Mouse (Mus musculus) liver, embryonic 13.5 days (tissue): ENCODE measurements around the gene Anapc11. TPM values are rescaled to one million over a fixed set of nuclear protein-coding genes. Genes with fewer than 3 reads are reported as not detected.

Experiments used
- ATAC-seq: fragments of 200-750 bp; cut with Nextera tagmentation; 2 replicates; pipeline ENCODE4 v1.8.0; 2017; ENCODE audit warnings: low read depth, mild to moderate bottlenecking, moderate number of reproducible peaks, moderate library complexity
- DNase-seq: peaks from one replicate; pipeline ENCODE4 v3.0.0; 2022
- H3K27ac ChIP-seq: fragments of 300-500 bp; sonication (generic); 2 replicates; pipeline ENCODE4 v1.5.1; 2015; ENCODE audit warnings: moderate library complexity, mild to moderate bottlenecking, inconsistent platforms
- H3K27me3 ChIP-seq: fragments of 300-500 bp; sonication (generic); 2 replicates; pipeline ENCODE4 v1.6.1; 2015; ENCODE audit warnings: mild to moderate bottlenecking, inconsistent platforms
- H3K36me3 ChIP-seq: fragments of 300-500 bp; sonication (generic); 2 replicates; pipeline ENCODE4 v1.6.1; 2015; ENCODE audit warnings: mild to moderate bottlenecking, inconsistent platforms
- H3K4me1 ChIP-seq: fragments of 300-500 bp; sonication (generic); replicated peaks from 2 replicates; pipeline ENCODE4 v1.6.1; 2015; ENCODE audit warnings: inconsistent platforms
- H3K4me2 ChIP-seq: fragments of 300-500 bp; sonication (generic); 2 replicates; pipeline ENCODE4 v1.6.1; 2015; ENCODE audit warnings: inconsistent platforms, mild to moderate bottlenecking, moderate library complexity
- H3K4me3 ChIP-seq: fragments of 300-500 bp; sonication (generic); replicated peaks from 2 replicates; pipeline ENCODE4 v1.5.1; 2015; ENCODE audit warnings: mild to moderate bottlenecking, inconsistent platforms
- H3K9ac ChIP-seq: fragments of 300-500 bp; sonication (generic); 2 replicates; pipeline ENCODE4 v1.6.1; 2015; ENCODE audit warnings: mild to moderate bottlenecking, inconsistent platforms
- H3K9me3 ChIP-seq: fragments of 300-500 bp; sonication (generic); replicated peaks from 2 replicates; pipeline ENCODE4 v1.6.1; 2016; ENCODE audit warnings: inconsistent platforms
- WGBS: fragments of 180-500 bp; shearing (Covaris S2); methylation state at CpG from one replicate; pipeline ENCODE4 v1.1.7; 2015; ENCODE audit not compliant: insufficient replicate concordance; 5-methylcytosine and 5-hydroxymethylcytosine counted together
- polyA plus RNA-seq: library from polyadenylated mRNA; unstranded; fragments of >200 nt; fragmentation: Nextera tagmentation; extraction: Ambion mirVana; gene quantifications from 2 replicates; pipeline ENCODE4 v1.2.1, GENCODE M21; 2015

The Anapc11 gene
- polyA plus RNA-seq, 1 experiment from 2014 or later: 102 TPM

GRCm38 (mm10) chr11:120576365-120576981, 21.7 kb upstream of the Anapc11 start:
- 82% methylated on average over 3 of the region's 3 CpGs for WGBS
- Histone ChIP-seq H3K9me3 (no peaks in the 10 kb centered on the region), H3K4me1 (peaks cover 78% of the 10 kb centered on the region), H3K27me3 (no peaks in the 10 kb centered on the region), H3K36me3 (peaks cover 32% of the 10 kb centered on the region), H3K4me3 (no peak overlapping the region), H3K9ac (peak overlapping the region; percentile 31; the same call in 1 of the 2 replicates), H3K4me2 (no peak overlapping the region), H3K27ac (peak overlapping the region; percentile 80)
- DNase-seq (no peak), ATAC-seq (no peak)

- Histone ChIP-seq H3K27me3 (no peaks in the 10 kb centered on the region), H3K27ac (peak overlapping the region; percentile 80), H3K9ac (0 out of 2 replicates have a peak overlapping the region, but pooled peaks have one; percentile 31), H3K36me3 (peaks cover 31% of the 10 kb centered on the region), H3K4me3 (no peak overlapping the region), H3K4me2 (no peak overlapping the region), H3K4me1 (peaks cover 76% of the 10 kb centered on the region), H3K9me3 (no peaks in the 10 kb centered on the region)
- WGBS: 72% methylated on average over 7 of the region's 7 CpGs
- DNase-seq (no peak), ATAC-seq (no peak)
Observed at GRCm38 (mm10) chr11:120577211-120578023, 20.8 kb upstream of the Anapc11 start.

GRCm38 (mm10) chr11:120578024-120578693, 20.1 kb upstream of the Anapc11 start:
- 86% methylated on average over 10 of the region's 10 CpGs for WGBS
- Histone ChIP-seq H3K27me3 (no peaks in the 10 kb centered on the region), H3K4me2 (no peak overlapping the region), H3K9ac (0 out of 2 replicates have a peak overlapping the region, but pooled peaks have one; percentile 26), H3K4me1 (peaks cover 78% of the 10 kb centered on the region), H3K36me3 (peaks cover 32% of the 10 kb centered on the region), H3K9me3 (no peaks in the 10 kb centered on the region), H3K27ac (peak overlapping the region; percentile 80), H3K4me3 (no peak overlapping the region)
- DNase-seq (no peak), ATAC-seq (no peak)

GRCm38 (mm10) chr11:120578694-120579243, 19.5 kb upstream of the Anapc11 start:
- no peaks in the 10 kb centered on the region for H3K27me3 ChIP-seq
- no peak for ATAC-seq
- H3K4me2 ChIP-seq: no peak overlapping the region
- peaks cover 36% of the 10 kb centered on the region for H3K36me3 ChIP-seq
- no peak for DNase-seq
- 0 out of 2 replicates have a peak overlapping the region, but pooled peaks have one; percentile 26 for H3K9ac ChIP-seq
- no peaks in the 10 kb centered on the region for H3K9me3 ChIP-seq
- 86% methylated on average over 11 of the region's 11 CpGs for WGBS
- peaks cover 78% of the 10 kb centered on the region for H3K4me1 ChIP-seq
- 0 out of 2 replicates have a peak overlapping the region, but pooled peaks have one; percentile 18 for H3K27ac ChIP-seq
- H3K4me3 ChIP-seq: no peak overlapping the region

DNA sequence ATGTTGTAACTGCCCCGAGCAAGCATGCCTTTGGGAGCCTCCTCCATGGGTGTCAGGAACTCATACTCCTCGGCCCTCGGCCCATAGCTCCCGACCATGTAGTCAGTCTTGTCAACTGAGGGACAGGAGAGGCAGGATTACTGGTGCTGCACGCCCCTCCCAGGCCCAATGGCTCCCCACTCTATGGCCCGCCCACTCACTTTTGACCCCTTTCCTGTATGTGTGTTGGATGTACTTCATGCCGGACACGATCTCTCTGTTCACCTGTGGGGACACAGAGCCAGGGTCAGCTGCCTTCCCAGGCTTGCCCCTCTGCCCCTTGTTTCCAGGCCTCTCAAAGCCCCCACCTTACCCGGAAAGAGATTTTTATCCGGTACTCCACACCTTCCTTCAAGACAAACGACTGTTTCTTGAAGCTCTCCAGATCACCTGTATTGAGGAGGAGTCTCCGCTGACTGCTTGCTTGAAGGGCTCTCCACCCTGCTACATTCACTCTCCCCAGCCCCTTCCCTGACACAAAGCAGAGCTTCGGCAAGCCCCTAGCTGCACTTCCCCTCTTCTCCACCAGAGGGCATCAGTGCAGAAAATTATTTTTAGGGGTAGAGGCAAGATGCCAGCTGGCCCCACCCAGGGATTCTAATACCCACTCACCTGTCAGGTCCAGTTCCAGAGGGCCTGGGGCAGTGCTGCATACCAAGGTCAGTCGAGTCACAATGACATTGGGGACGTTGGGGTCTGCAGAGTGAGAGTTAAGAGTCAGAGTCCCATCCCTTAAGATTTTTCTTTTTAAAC, 18.7 kb upstream of the Anapc11 start:
- H3K27ac ChIP-seq: peak overlapping the region; percentile 83

DNA sequence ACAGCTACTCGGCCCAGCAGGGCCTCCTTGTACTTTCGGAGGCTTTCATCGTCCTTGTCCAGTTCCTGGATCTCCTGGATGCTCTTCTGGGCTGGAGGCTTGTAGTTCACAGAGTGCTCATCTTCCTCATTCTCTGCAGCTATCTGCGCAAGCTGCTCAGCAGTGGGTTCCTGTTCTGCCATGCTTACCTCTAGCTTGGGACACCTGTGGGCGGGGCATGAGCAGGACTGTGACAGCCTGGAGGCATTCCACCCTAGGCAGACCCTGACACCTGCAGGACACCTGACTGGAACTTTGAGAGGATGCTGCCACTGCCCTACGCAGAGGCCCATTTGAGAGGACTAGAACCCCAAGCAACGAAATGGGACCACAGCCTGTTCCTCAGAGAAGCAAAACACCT, 18.0 kb upstream of the Anapc11 start:
- Histone ChIP-seq H3K4me1 (peaks cover 65% of the 10 kb centered on the region), H3K27ac (peak overlapping the region; percentile 83), H3K9ac (peak overlapping the region; percentile 91), H3K36me3 (peaks cover 48% of the 10 kb centered on the region), H3K9me3 (no peaks in the 10 kb centered on the region), H3K4me3 (peak overlapping the region; percentile 87), H3K27me3 (no peaks in the 10 kb centered on the region), H3K4me2 (peak overlapping the region; percentile 90)
- 40% methylated on average over 7 of the region's 7 CpGs for WGBS
- DNase-seq (no peak), ATAC-seq (no peak)

More for the DNA sequence above, 18.7 kb upstream of the Anapc11 start:
- Histone ChIP-seq H3K36me3 (peaks cover 44% of the 10 kb centered on the region), H3K4me3 (peak overlapping the region; percentile 87), H3K27me3 (no peaks in the 10 kb centered on the region), H3K9me3 (no peaks in the 10 kb centered on the region), H3K9ac (peak overlapping the region; percentile 91), H3K4me2 (peak overlapping the region; percentile 90), H3K4me1 (peaks cover 72% of the 10 kb centered on the region)
- DNase-seq (peak; percentile 63), ATAC-seq (no peak)
- 56% methylated on average over 15 of the region's 15 CpGs for WGBS

DNA sequence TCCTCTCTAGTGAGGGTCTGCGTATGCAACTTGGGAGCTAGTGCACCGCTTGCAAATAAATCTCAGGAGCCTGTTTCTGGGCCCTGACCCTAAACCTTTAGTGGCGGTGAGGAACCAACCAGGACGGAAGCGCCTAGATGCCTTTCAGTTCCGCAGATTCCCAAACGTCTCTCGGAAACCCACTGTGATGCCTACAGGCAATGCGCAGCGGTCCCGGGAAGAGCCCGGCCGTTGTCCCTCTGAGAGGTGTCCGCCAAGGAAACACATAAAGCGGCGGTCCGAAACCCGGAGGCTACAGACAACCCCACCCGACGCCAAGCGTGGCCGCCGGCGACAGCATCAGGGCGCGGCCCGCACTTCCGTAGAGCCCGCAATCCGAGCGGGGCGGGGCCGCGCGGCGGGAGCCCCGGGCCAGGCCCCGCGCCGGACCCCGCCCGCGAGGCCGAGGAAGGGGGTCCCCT, 17.3 kb upstream of the Anapc11 start:
- Histone ChIP-seq H3K27me3 (no peaks in the 10 kb centered on the region), H3K4me3 (peak overlapping the region; percentile 87), H3K9ac (peak overlapping the region; percentile 91), H3K27ac (peak overlapping the region; percentile 83), H3K4me1 (peaks cover 60% of the 10 kb centered on the region), H3K4me2 (peak overlapping the region; percentile 90), H3K36me3 (peaks cover 56% of the 10 kb centered on the region), H3K9me3 (no peaks in the 10 kb centered on the region)
- WGBS: 0% methylated on average over 41 of the region's 44 CpGs
- DNase-seq: peak; percentile 44
- ATAC-seq: peak; percentile 64

GRCm38 (mm10) chr11:120581490-120582267, 16.5 kb upstream of the Anapc11 start, which contains the start of gene Arhgdia:
Gene Arhgdia (minus strand): TSS chr11:120581624.
- H3K36me3 ChIP-seq: peaks cover 63% of the 10 kb centered on the region
- ATAC-seq (peak; percentile 55), DNase-seq (peak; percentile 77)
- H3K27me3 ChIP-seq: no peaks in the 10 kb centered on the region
- H3K4me3 ChIP-seq: peak within 1 kb of the TSS; percentile 87
- peaks cover 52% of the 10 kb centered on the region for H3K4me1 ChIP-seq
- H3K27ac ChIP-seq: peak within 1 kb of the TSS; percentile 83
- 3% methylated on average over 70 of the region's 75 CpGs for WGBS
- H3K9ac ChIP-seq: peak within 1 kb of the TSS; percentile 91
- H3K4me2 ChIP-seq: peak within 1 kb of the TSS; percentile 90
- H3K9me3 ChIP-seq: no peaks in the 10 kb centered on the region

GRCm38 (mm10) chr11:120582268-120582981, 15.8 kb upstream of the Anapc11 start:
- Histone ChIP-seq H3K27me3 (no peaks in the 10 kb centered on the region), H3K36me3 (peaks cover 67% of the 10 kb centered on the region), H3K9me3 (no peaks in the 10 kb centered on the region), H3K4me2 (peak overlapping the region; percentile 90), H3K4me3 (peak overlapping the region; percentile 87), H3K4me1 (peaks cover 44% of the 10 kb centered on the region), H3K9ac (peak overlapping the region; percentile 91), H3K27ac (peak overlapping the region; percentile 83)
- DNase-seq (no peak), ATAC-seq (no peak)
- WGBS: 49% methylated on average over 8 of the region's 8 CpGs
